Mouse (Mus musculus) layer of hippocampus, adult 8-10 months (tissue): Measurements from ENCODE around the gene Sprr2b. TPM values are rescaled to one million over a fixed set of nuclear protein-coding genes. Genes with fewer than 3 reads are reported as not detected.
"Not testable (repeated sequence)": the region's sequence is repeated elsewhere in the genome, so short reads cannot be mapped to it uniquely, and the experiment has no call there.

Source experiments
- DNase-seq, 2 experiments: peaks; one replicate each; pipeline ENCODE4 v3.0.0; 2022; ENCODE audit warnings: low spot score in 2 of 2
- total RNA-seq, 4 experiments: library from RNA; stranded (reverse); gene quantifications; 2 replicates each; pipeline ENCODE4 v1.2.4; 2022

The Sprr2b gene
- total RNA-seq = not detected

DNA sequence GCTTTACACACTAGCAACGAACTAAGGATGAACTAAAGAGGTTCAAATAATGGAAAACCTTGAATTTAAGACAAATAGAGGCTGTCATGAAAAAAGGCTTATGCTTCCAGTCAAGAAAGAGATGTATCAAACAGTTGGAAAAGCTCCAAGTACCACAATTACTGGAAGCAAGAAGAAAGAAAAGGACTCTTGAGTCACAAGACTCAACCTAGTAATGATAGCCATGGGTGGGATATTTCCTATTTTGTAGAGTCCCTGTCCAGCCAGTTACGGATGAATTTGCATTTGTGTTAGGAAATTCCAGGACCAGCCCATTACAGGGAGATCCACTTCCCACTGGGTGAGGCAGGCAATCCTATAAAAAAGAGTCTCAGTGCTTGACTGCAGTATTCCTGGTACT is at the start of gene Sprr2b:
Gene Sprr2b (plus strand): TSS at position 301 of the 400 bp plus-strand sequence.
- DNase-seq = no peak

DNA sequence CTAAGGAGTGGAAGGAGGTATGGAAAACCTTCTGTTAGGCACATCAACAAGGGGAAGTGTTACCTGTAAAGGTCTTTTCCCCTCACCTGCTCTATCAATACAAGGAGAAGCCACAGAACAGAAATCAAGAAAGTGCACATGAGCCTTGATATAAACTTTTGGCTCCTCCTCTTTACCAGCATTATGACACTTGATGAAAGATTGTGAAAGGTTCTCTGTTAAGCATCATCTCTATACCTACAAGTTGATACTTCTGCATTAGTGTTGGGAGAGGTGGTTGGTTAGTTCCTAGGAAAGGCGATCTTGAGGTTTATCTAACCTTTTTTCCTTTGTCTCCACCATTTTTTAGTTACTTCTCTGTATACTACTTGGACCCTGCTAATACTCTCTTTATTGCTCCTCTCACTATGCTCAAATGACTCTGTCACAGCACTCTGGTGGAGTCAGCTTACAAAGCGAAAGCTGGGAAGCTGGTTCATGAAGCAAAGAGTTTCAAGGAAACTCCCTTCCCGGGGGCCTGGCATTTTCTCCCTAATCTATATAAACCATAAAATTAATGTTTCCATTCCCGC is 44.9 kb upstream of the Sprr2b start:
- not testable (repeated sequence) for DNase-seq

DNA sequence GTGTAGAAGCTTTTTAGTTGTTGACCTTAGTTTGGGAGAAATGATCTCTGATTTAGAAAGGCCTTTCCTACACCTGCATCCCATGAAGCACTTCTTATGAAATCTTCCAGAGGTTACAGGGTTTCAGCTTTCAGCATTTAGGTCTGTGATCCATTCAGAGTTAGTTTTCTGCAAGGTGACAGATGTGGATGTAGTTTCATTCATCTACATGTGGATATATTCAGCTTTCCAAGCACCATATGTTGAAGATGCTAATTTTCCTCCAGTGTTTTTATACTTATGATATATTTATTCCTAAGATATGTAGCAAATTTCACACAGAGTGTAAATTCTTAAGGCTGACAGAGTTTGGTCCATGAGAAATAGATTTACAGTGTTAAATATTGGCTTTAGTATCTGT is 42.9 kb upstream of the Sprr2b start:
- DNase-seq = not testable (repeated sequence)

DNA sequence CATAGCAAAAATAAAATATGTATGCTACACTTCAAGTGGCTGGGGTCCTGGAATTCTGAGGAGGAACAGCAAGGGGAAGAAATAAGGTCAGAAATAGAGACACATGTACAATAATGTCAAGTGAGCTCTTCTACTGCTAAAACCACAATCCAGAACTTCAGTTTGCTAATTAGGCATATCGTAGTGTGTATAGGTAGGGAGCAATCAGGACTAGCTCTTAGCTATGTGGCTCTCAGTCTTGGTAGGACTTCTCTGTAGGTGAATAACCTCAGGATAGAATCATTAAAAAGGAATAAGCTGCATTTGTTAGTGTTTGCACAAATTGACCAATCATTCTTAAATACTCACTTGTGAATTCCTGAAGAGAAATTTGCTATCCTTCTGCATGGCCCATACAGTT is 42.4 kb upstream of the Sprr2b start:
- not testable (repeated sequence) for DNase-seq

DNA sequence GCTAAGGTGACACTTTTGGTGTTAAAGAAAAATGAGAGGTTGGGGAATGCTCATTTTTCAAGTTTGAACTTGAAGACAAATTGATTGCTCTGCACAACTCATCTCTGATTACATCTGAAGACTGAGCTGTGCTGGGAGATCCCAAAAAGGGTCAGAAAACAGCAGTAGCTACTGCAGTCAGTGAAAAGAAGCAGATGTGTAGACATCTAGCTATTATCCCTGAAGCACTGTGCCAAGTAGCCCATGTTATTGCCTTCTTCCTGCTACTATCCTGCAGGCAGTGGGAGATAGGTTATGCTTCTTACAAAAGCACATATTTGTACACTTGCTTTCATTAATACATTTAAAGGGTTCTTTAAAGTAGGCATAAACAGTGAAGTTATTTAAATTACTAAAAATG is 36.8 kb upstream of the Sprr2b start:
- not testable (repeated sequence) for DNase-seq

DNA sequence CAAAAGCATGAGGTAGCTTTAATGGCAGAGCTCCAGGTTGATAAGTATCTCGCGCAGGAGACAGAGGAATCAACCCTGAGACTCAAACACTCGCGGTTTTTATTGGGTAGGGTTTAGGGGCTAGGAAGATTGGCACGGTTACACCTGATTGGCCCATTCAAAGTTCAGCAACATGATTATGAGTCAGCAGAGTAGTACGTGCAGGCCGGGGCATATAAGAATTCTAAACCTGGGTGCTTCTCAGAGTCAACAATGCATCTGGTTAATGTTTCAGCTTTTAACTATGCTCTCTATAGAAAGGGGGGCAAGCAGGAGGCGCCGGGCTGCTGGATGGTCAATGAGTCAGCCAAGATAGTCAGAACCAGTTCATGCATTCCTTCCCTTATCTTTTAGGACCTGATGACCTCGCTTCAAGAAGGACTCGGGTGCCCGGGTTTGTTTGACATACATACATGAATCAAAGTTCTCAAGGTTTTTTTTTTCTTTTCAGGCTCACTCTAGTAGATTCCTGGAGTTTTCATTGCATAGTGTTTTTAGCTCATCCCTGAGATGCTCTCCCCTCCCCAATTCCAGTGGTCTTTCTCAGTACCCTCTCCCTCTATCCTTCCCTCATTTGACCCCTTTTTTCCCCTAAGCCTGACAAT is 35.3 kb upstream of the Sprr2b start:
- DNase-seq = not testable (repeated sequence)

DNA sequence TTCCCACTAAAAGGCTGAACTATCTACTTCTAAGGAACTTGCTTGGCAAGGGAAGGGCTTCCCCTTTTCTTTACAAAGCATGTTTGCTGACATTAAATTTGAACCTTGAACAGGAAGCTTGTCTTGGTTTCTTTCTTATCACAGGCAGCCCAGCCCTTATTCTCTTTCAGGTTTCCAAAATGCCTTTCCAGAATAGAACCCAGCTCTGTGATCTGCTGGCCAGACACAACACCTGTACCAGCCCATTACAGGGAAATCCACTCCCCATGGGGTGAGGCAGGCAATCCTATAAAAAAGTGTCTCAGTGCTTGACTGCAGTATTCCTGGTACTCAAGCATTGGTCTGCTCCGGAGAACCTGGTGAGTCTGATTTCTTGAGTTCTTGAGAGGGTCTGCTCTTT is 31.3 kb upstream of the Sprr2b start, which contains the start of gene Sprr2a3:
Gene Sprr2a3 (plus strand): TSS at position 317 of the 400 bp plus-strand sequence.
- not testable (repeated sequence) for DNase-seq

DNA sequence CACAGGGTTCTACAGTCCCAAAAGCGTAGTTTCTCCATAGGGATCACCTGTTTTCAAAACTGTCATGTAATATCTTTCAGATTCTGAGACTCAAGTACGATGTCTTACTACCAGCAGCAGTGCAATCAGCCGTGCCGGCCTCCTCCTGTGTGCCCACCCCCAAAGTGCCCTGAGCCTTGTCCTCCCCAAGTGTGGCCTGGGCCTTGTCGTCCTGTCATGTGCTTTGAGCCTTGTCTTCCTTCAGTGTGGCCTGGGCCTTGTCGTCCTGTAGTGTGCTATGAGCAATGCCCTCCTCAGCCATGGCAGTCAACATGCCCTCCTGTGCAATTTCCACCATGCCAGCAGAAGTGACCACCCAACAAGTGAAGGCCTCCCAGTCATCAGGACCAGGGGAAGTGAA is 27.9 kb upstream of the Sprr2b start:
- DNase-seq = not testable (repeated sequence)

DNA sequence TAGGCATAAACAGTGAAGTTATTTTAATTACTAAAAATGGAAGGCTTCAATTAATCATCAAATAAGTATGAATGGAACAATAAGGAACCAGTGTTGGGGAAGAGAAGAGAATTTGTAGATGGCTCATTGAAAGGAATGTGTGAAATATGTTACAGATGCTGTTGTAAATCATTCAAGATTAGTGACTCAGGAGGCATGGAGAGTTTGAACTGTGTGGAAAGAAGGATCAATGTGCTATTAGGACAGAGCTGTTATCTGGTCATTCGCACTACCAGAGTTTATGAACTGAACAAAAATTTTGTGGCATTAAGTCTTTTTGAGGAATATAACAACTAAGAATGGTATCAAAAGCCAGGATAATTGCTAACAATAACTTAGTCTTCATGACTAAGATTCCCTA is 9.0 kb upstream of the Sprr2b start:
- no peak for DNase-seq

DNA sequence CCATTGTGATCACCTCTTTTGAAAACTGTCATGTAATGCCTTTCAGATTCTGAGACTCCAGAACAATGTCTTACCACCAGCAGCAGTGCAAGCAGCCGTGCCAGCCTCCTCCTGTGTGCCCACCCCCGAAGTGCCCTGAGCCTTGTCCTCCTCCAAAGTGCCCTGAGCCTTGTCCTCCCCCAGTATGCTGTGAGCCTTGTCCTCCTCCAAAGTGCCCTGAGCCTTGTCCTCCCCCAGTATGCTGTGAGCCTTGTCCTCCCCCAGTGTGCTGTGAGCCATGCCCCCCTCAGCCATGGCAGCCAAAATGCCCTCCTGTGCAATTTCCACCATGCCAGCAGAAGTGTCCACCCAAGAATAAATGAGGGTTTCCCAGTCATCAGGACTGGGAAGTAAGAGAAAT is 964 bp downstream of the Sprr2b start:
- DNase-seq = no peak

DNA sequence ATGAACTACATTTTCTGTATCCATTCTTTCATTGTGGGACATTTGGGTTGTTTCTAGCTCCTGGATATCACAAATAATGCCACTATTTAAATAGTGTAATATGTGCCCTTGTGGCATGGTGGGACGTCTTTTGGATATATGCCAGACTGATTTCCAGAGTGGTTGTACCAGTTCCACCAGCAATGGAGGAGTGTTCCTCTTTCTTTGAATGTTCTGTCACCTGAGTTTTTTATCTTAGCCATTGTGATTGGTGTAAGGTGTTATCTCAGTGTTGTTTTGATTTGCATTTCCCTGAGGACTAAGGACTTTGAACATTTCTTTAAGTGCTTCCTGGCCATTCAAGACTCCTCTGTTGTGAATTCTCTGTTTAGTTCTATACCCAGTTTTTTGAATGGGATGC is 19.9 kb downstream of the Sprr2b start:
- no peak for DNase-seq

DNA sequence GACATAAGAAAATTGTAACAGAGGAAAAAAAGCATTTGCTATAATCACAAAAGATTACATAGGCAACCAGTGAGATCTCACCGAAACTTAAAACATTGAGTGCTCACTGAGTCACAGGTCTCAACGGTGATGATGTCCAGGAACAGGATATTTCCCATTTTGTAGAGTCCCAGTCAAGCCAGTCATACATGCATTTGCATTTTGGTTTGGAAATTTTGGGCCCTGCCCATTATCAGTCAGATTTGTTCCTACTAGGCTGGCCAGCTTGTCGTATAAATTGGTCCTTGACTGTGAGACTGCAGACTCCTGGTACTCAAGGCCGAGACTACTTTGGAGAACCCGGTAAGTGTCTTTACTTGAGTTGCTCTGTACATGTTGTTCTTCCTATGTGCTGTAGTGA is 22.4 kb downstream of the Sprr2b start, which contains the start of gene Sprr2d:
Gene Sprr2d (plus strand): TSS at position 301 of the 400 bp plus-strand sequence.
- no peak for DNase-seq

DNA sequence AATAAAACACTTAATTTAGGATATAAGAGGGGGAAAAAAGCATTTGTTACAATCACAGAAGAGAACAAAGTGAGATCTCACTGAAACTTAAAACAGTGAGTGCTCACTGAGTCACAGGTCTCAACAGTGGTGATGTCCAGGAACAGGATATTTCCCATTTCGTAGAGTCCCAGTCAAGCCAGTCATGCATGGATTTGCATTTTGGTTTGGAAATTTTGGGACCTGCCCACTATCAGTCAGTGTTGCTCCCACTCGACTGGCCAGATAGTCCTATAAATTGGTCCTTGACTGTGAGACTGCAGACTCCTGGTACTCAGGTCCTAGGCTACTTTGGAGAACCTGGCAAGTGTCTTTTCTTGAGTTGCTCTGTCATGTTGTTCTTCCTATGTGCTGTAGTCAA is 35.4 kb downstream of the Sprr2b start, which contains the start of gene Sprr2e:
Gene Sprr2e (plus strand): TSS at position 301 of the 400 bp plus-strand sequence.
- DNase-seq = no peak

DNA sequence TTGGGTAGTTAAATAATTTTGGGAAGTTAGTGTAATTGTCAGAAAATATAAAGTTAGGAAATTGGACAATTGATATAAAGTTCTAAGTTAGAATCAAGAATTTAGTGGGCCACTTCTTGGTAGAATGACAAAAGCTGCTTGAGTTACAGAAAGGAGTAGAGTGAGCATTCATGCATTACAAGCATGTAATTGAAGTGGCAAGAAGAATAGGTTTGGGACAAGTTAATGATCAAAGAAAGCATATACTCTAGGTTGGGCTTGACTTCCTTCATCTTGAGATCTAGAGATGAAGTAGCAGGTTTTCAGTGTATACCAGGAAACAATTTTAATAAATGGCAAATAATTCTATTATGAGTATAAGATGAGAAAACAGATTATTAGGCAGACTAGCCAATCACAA is 45.2 kb downstream of the Sprr2b start:
- no peak for DNase-seq

DNA sequence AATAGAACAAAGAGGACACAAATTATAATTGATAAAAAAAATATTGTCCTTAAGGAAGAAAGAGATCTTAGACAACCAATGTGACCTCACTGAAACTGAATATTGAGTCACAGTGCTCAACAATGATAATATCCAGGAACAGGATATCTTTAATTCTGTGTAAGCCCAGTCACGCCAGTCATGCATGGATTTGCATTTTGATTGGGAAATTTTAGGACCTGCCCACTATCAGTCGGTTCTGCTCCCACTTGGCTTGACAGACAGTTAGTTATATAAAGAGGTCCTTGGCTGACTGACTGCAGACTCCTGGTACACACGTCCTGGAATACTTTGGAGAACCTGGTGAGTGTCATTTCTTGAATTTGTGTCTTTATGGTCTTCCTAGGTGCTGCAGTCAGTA is 48.5 kb downstream of the Sprr2b start, which contains the start of gene Sprr2f:
Gene Sprr2f (plus strand): TSS at position 301 of the 400 bp plus-strand sequence.
- DNase-seq = no peak

Other genes with a start within 250 kb of the Sprr2b start
- 1 to 10 TPM; 3.6 to 4.8 (median 4.5) TPM for gene Lor, start 233.5 kb upstream of the Sprr2b start, total RNA-seq
- gene Prr9, start 192.7 kb upstream of the Sprr2b start, total RNA-seq = not detected
- gene Lelp1, start 173.9 kb upstream of the Sprr2b start, total RNA-seq = not detected
- not detected for gene Sprr2a1, start 100.8 kb upstream of the Sprr2b start, total RNA-seq
- gene Sprr2a2, start 100.7 kb upstream of the Sprr2b start, total RNA-seq = not detected
- not detected for gene Sprr2a3, start 31.2 kb upstream of the Sprr2b start, total RNA-seq
- gene Sprr2d, start 22.5 kb downstream of the Sprr2b start, total RNA-seq = not detected
- not detected for gene Sprr2e, start 35.5 kb downstream of the Sprr2b start, total RNA-seq
- not detected for gene Sprr2f, start 48.6 kb downstream of the Sprr2b start, total RNA-seq
- not detected for gene Sprr2h, start 69.1 kb downstream of the Sprr2b start, total RNA-seq
- gene Sprr2i, start 91.4 kb downstream of the Sprr2b start, total RNA-seq = not detected
- not detected for gene Sprr2j-ps, start 101.5 kb downstream of the Sprr2b start, total RNA-seq
- 1 to 10 TPM; 2.3 to 7.0 (median 3.9) TPM for gene Gm9774, start 112.8 kb downstream of the Sprr2b start, total RNA-seq
- not detected for gene Sprr2k, start 116.0 kb downstream of the Sprr2b start, total RNA-seq
- not detected for gene Sprr1b, start 122.2 kb downstream of the Sprr2b start, total RNA-seq
- not detected for gene Sprr3, start 142.1 kb downstream of the Sprr2b start, total RNA-seq
- gene Sprr1a, start 169.3 kb downstream of the Sprr2b start, total RNA-seq = not detected
- gene Sprr4, start 183.9 kb downstream of the Sprr2b start, total RNA-seq = not detected
- gene 2310046K23Rik, start 217.9 kb downstream of the Sprr2b start, total RNA-seq = not detected